ENCODE assay signal across 12 mouse cellular contexts in the genomic region with DNA sequence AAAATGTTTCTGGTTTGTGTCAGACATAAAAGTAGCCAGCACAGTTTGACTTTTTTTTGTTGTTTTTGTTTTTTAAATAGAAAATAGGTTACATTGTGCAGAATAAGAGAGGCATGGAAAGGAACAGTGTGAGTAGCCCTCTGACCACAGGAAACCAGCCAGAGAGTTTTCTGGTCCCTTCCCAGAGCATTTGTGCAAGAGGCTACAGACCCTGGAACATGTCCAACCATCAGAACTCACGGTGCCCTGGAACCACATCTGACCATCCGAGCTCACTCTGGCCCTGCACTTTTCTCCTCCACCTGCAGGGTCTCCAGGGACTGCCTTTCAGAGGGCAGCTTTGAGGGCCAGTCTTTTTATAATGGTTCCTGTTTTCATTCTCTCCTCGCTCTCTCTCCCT. TPM values are rescaled to one million over a fixed set of nuclear protein-coding genes. Genes with fewer than 3 reads are reported as not detected.
DNase-seq lines count a peak whose midpoint lies in the region; ATAC-seq and TF ChIP-seq lines count a peak whose summit lies in the region.
"Had no signal": no experiment of that assay in that cellular context is flagged by ENCODE, and none has a peak within 500 bp of the region (broad histone marks: within the 10 kb centered on the region; RNA-seq: fewer than 3 reads in every experiment).

No protein-coding gene starts in this region.

- H3K27me3 ChIP-seq in liver, adult 2 months (ENCODE audit: control insufficient read depth, insufficient read depth, low read length): no peaks in the 10 kb centered on the region
- no peaks in the 10 kb centered on the region for H3K27me3 ChIP-seq in liver, embryonic 12.5 days (replicated peaks)
- H3K27me3 ChIP-seq in CH12.LX (replicated peaks): no peaks in the 10 kb centered on the region
- H3K27me3 ChIP-seq: forebrain, embryonic 15.5 days had no signal

- TF ChIP-seq RAD21 in CH12.LX (IDR thresholded peaks at IDR 0.05; ENCODE audit: low read depth, low read length): no peak; the same call in 1 of the 2 replicates

- TF ChIP-seq CTCF in liver, adult 2 months (IDR thresholded peaks at IDR 0.05; ENCODE audit: low read depth, low read length): 0 out of 2 replicates have a peak, but pooled peaks have one; percentile 1
- TF ChIP-seq CTCF in CH12.LX (conservative IDR thresholded peaks at IDR 0.05 in 1 of 2, IDR thresholded peaks at IDR 0.05 in 1 of 2; ENCODE audit: low read depth in 2 of 2, low read length in 2 of 2): peak in 1 of 2 experiments; percentile 29; a peak in 1 of 4 replicates

- H3K4me1 ChIP-seq in liver, adult 2 months (ENCODE audit: control insufficient read depth, insufficient read depth, low read length): no peaks in the 10 kb centered on the region
- no peaks in the 10 kb centered on the region for H3K4me1 ChIP-seq in liver, embryonic 12.5 days
- peaks cover 0 to 11% of the 10 kb centered on the region in 2 experiments; a peak in 2 of 4 replicates for H3K4me1 ChIP-seq in CH12.LX (ENCODE audit: control insufficient read depth in 1 of 2, insufficient read depth in 2 of 2)
- H3K4me1 ChIP-seq: forebrain, embryonic 15.5 days had no signal

- no peak overlapping the region for H3K9ac ChIP-seq in liver, adult 2 months (ENCODE audit: low read depth, low read length)
- no peak overlapping the region for H3K9ac ChIP-seq in liver, embryonic 12.5 days
- no peak overlapping the region for H3K9ac ChIP-seq in CH12.LX (ENCODE audit: insufficient read depth, low read depth)
- H3K9ac ChIP-seq: forebrain, embryonic 15.5 days; hindbrain, embryonic 14.5 days had no signal

- TF ChIP-seq EP300 in CH12.LX (IDR thresholded peaks at IDR 0.05; ENCODE audit: low read length): no peak

- WGBS in liver, adult 2 months: 46% methylated on average over 3 of the region's 3 CpGs
- WGBS in liver, embryonic 12.5 days (ENCODE audit: insufficient replicate concordance): 69% methylated on average over 3 of the region's 3 CpGs

- in situ Hi-C loops in CH12.LX (cut with MboI; ENCODE audit: low pct_ligation_motif_present, low pct_unique_long_range_greater_than_20kb, low sequenced_read_pairs): no loop called here

- H3K36me3 ChIP-seq in liver, adult 2 months (ENCODE audit: control insufficient read depth, insufficient read depth, low read length): peaks cover 50% of the 10 kb centered on the region
- peaks cover 92% of the 10 kb centered on the region for H3K36me3 ChIP-seq in liver, embryonic 12.5 days
- peaks cover 73 to 93% of the 10 kb centered on the region in 2 experiments for H3K36me3 ChIP-seq in CH12.LX (replicated peaks in 1 of 2; ENCODE audit: control insufficient read depth in 1 of 2, insufficient read depth in 1 of 2, low read length in 1 of 2)

- H3K4me3 ChIP-seq in liver, adult 2 months (ENCODE audit: insufficient read depth, low read depth, low read length): no peak overlapping the region
- no peak overlapping the region for H3K4me3 ChIP-seq in liver, embryonic 12.5 days
- no peak overlapping the region for H3K4me3 ChIP-seq in CH12.LX (replicated peaks in 1 of 3; ENCODE audit: low read depth in 2 of 3, low read length in 2 of 3, poor library complexity in 1 of 3)
- H3K4me3 ChIP-seq: forebrain, embryonic 15.5 days; left cerebral cortex, adult 2 months had no signal

- no peaks in the 10 kb centered on the region for H3K9me3 ChIP-seq in liver, embryonic 12.5 days (replicated peaks)
- no peaks in the 10 kb centered on the region for H3K9me3 ChIP-seq in CH12.LX (replicated peaks; ENCODE audit: low read length)
- H3K9me3 ChIP-seq: forebrain, embryonic 15.5 days had no signal

- dilution Hi-C loops in CH12.LX (cut with MboI; ENCODE audit: extremely low pct_ligation_motif_present, extremely low pct_unique_long_range_greater_than_20kb, low sequenced_read_pairs): no loop called here

- H3K4me2 ChIP-seq in liver, embryonic 12.5 days: no peak overlapping the region
- no peak overlapping the region for H3K4me2 ChIP-seq in CH12.LX (ENCODE audit: insufficient read depth, low read depth, poor library complexity, severe bottlenecking)
- H3K4me2 ChIP-seq: forebrain, embryonic 15.5 days; hindbrain, embryonic 14.5 days had no signal

- peak; percentile 19 for DNase-seq in heart, adult 8-10 months (ENCODE audit: low spot score)
- DNase-seq in heart, adult 11 months: no peak
- no peak for DNase-seq in liver, adult 2 months (ENCODE audit: extremely low read depth, low read depth, low spot score)
- DNase-seq in CH12.LX (ENCODE audit: extremely low read depth): peak; percentile 9
- peak; percentile 27 for DNase-seq in fibroblast of lung, adult 2 months (ENCODE audit: low read depth)
- DNase-seq in natural killer cell, adult 2 months (ENCODE audit: low spot score in 2 of 2): no peak
- DNase-seq: gastrocnemius, postnatal 10 days had no signal

- no peaks in the 10 kb centered on the region for H3K79me2 ChIP-seq in liver, adult 2 months (ENCODE audit: control insufficient read depth, insufficient read depth, low read length)
- no peaks in the 10 kb centered on the region for H3K79me2 ChIP-seq in CH12.LX (replicated peaks; ENCODE audit: control insufficient read depth, extremely low read depth, insufficient read depth, poor library complexity, severe bottlenecking)

- no peak for ATAC-seq in liver, embryonic 12.5 days
- ATAC-seq: forebrain, embryonic 15.5 days; midbrain, embryonic 16.5 days had no signal

- H3K27ac ChIP-seq in liver, adult 2 months (replicated peaks; ENCODE audit: insufficient read depth, low read depth, low read length): no peak overlapping the region
- H3K27ac ChIP-seq in liver, embryonic 12.5 days: no peak overlapping the region
- H3K27ac ChIP-seq in CH12.LX (ENCODE audit: insufficient read depth, low read depth): no peak overlapping the region
- H3K27ac ChIP-seq: forebrain, embryonic 15.5 days; hindbrain, embryonic 14.5 days; left cerebral cortex, adult 2 months had no signal

- TF ChIP-seq POLR2A in liver, adult 2 months (IDR thresholded peaks at IDR 0.05; ENCODE audit: extremely low read depth, insufficient read depth, low read length): no peak
- TF ChIP-seq POLR2A in CH12.LX (IDR thresholded peaks at IDR 0.05; ENCODE audit: low read depth, low read length): no peak

TF ChIP-seq in CH12.LX, 34 proteins besides CTCF, POLR2A, EP300 and RAD21:
- TF ChIP-seq IRF4 (IDR thresholded peaks at IDR 0.05; ENCODE audit: low read depth, low read length) (no peak), USF2 (conservative IDR thresholded peaks at IDR 0.05; ENCODE audit: low read depth, low read length) (no peak), POLR2AphosphoS2 (IDR thresholded peaks at IDR 0.05; ENCODE audit: low read depth, low read length) (no peak), NELFE (IDR thresholded peaks at IDR 0.05; ENCODE audit: low read depth, low read length) (no peak), ZMIZ1 (IDR thresholded peaks at IDR 0.05; ENCODE audit: low read depth, low read length) (no peak), TCF12 (IDR thresholded peaks at IDR 0.05; ENCODE audit: low read depth, low read length) (no peak)

RNA-seq across cellular contexts. Expression of a gene that starts 21.9 kb away (rescaled TPM):
- total RNA-seq in heart, adult 8-10 months (2022): 1 to 10 TPM; 5.2 to 6.3 (median 6.1) TPM
- 5.7 and 6.8 TPM in 2 replicates for total RNA-seq in liver, adult 2 months (2014; rRNA removed)
- polyA plus RNA-seq in liver, adult 2 months (2012; rRNA removed): 2.2 and 3.4 TPM in 2 replicates
- 7.9 and 8.4 TPM in 2 replicates for polyA plus RNA-seq in liver, embryonic 12.5 days (2016; fragmentation: Nextera tagmentation; extraction: Ambion mirVana)
- total RNA-seq in CH12.LX (2012; rRNA removed): 10.9 and 12.0 TPM in 2 replicates
- 9.5 and 12.1 TPM in 2 replicates for total RNA-seq in CH12.LX (2014; rRNA removed)
- 11.6 and 11.7 TPM in 2 replicates for polyA plus RNA-seq in CH12.LX (2012; ENCODE audit: insufficient read length, low read depth)

RNA-seq across cellular contexts. Expression of a gene that starts 27.1 kb away (rescaled TPM):
- total RNA-seq in heart, adult 8-10 months (2022): not detected
- 0.13 TPM in 1 of 2 replicates, not detected in the other for total RNA-seq in liver, adult 2 months (2014; rRNA removed)
- polyA plus RNA-seq in liver, adult 2 months (2012; rRNA removed): 0.06 and 0.11 TPM in 2 replicates
- 0.12 and 0.30 TPM in 2 replicates for polyA plus RNA-seq in liver, embryonic 12.5 days (2016; fragmentation: Nextera tagmentation; extraction: Ambion mirVana)
- total RNA-seq in CH12.LX (2012; rRNA removed): 0.25 TPM in 2 replicates
- total RNA-seq in CH12.LX (2014; rRNA removed): 0.35 TPM in 1 of 2 replicates, not detected in the other
- polyA plus RNA-seq in CH12.LX (2012; ENCODE audit: insufficient read length, low read depth): 0.34 and 0.47 TPM in 2 replicates
- total RNA-seq: gastrocnemius, postnatal 10 days had no signal
- polyA plus RNA-seq: forebrain, embryonic 15.5 days had no signal

RNA-seq across cellular contexts. Expression of a gene that starts 42.0 kb away (rescaled TPM):
- 10 to 100 TPM; 29.3 to 36.3 (median 33.8) TPM for total RNA-seq in heart, adult 8-10 months (2022)
- total RNA-seq in liver, adult 2 months (2014; rRNA removed): 13.6 and 13.9 TPM in 2 replicates
- 1.4 and 1.8 TPM in 2 replicates for polyA plus RNA-seq in liver, adult 2 months (2012; rRNA removed)
- polyA plus RNA-seq in liver, embryonic 12.5 days (2016; fragmentation: Nextera tagmentation; extraction: Ambion mirVana): 5.7 and 7.8 TPM in 2 replicates
- total RNA-seq in CH12.LX (2012; rRNA removed): 19.6 and 20.2 TPM in 2 replicates
- total RNA-seq in CH12.LX (2014; rRNA removed): 18.0 and 20.3 TPM in 2 replicates
- 16.9 and 20.0 TPM in 2 replicates for polyA plus RNA-seq in CH12.LX (2012; ENCODE audit: insufficient read length, low read depth)

Comparison
In these comparisons a context has a peak if more than half of its experiments do, and no peak if none do; other contexts are left out.
1. DNase-seq: peak in heart, adult 8-10 months (single experiment), CH12.LX (single experiment) and fibroblast of lung, adult 2 months (single experiment); none in heart, adult 11 months (single experiment), liver, adult 2 months (single experiment) and natural killer cell, adult 2 months (0 of 2).